Mouse (Mus musculus) fibroblast of lung, adult 2 months (primary cell): ENCODE data around the gene Ly6g5c.

Source experiments
- DNase-seq: peaks from one replicate; pipeline ENCODE4 v3.0.0-alpha.2; 2011; ENCODE audit warnings: low read depth

Gene Ly6g5c

GRCm38 (mm10) chr17:35141971-35142370, 33.9 kb downstream of the Ly6g5c start:
- DNase-seq, result no peak

DNA sequence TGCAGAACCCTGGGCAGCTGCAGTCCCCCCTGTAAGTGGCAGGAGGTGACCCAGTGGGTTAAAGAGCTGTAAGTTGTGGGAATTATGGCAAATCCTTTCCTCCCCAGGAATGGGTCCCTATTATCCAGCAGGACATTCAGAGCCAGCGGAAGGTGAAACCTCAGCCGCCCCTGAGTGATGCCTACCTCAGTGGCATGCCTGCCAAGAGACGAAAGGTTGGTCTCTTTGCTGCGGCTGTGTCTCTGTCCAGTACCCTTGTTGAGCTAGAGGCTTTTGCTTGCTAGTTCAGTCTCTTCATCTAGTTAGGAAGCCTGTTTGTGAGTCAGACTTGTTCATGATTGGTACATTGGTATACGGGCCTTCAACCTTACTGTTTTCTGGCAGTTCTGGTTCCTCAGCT, 38.1 kb downstream of the Ly6g5c start:
- DNase-seq, result no peak

GRCm38 (mm10) chr17:35147348-35147747, 39.3 kb downstream of the Ly6g5c start:
- DNase-seq, result no peak

- no peak for DNase-seq
These were observed 40.0 kb downstream of the Ly6g5c start for GRCm38 (mm10) chr17:35147922-35148639.

DNA sequence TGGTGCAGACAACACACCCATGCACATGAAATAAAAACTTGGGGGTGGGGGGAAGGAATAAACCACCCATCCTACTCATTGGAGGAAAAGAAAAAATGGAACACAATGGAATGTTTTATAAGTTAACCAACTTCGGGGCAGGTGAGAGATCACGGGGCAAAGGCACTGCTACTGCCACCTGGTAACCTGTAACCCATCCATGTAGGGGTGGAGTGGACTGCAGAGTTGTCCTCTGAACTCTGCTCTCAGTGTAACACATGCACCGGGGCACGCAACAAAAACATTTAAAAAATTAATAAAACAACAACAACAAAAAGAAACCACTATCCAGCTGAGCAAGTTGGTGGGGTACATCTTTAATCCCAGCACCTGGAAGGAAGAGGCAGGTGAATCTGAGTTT, 44.0 kb downstream of the Ly6g5c start:
- no peak for DNase-seq

- no peak for DNase-seq
These were observed 45.0 kb downstream of the Ly6g5c start for GRCm38 (mm10) chr17:35153077-35153476.

- DNase-seq, result peak; percentile 50
These were observed 45.9 kb downstream of the Ly6g5c start for GRCm38 (mm10) chr17:35153931-35154330.

DNA sequence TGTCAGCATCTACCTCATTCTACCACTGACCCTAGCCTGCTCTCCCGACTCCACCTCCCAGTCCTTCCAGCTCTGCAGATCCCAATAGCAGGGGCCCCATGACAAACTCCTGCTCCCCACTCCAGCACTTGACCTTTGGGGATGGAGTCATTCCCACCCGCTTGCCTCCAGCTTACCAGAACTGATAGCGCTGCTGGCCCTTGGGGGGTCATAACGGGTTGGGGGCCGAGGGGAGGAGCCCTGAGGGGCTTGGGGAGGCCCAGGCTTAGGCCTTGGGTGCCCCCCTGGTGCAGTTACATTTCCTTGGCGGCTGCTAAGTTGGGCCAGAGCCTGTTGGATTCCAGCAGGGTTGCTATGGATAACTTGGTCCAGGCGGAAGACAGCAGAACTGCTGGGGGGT, 46.5 kb downstream of the Ly6g5c start:
- DNase-seq, result no peak

- no peak for DNase-seq
These were observed 47.4 kb downstream of the Ly6g5c start for GRCm38 (mm10) chr17:35155451-35155850.

DNA sequence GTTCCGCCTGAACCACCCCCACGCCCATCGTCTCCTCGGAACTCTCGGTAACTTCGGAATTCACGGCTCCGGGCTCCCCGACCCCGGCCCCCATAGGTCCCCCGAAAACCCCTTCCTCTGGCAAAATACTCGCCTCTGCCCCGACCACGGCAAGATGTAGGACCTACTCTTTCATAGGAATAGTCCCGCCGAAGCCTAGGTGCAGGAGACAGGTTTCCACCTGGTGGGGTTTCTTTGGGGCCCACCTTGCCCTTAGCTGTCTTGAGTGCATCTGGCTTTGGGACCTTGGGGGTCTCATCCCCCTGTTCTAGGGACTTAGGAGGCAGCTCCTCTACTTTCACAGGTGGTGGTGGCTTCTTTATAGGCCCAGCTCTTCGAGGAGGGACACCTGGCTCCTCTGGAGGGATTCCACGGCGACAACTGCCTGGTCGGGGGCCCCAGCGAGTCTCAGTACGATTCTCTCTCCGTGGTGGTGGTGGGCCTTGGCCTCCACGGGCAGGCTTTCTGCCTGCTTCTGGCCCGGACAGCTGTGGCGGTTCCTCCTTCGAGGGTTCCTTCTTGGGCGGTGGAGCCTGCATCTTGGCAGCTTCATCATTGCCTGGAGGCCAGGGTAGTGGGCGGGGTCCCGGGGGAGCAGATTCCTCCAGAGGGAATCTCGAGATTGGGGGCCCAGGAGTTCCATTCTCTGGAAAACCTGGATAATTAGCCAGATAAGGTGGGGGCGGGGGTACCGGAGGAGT, 48.6 kb downstream of the Ly6g5c start:
- DNase-seq, result no peak

DNA sequence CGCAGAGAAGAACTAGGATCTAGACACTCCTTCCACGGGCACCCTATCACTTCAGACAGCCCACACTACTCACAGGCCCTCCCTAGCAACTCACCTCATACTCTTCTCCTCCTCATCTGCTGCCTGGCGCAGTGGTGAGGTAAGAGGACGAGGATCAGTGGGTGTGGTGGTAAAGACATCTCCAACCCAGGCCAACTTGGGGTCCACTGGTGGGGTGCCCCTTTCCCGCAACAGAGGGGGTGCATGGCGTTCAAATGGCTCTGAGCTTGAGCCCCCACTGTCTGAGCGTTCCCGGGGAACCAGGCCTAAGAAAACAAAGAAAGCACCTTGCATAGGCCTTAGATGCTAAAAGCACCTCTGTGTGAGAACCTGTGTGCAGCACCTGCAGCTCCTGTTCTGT, 49.2 kb downstream of the Ly6g5c start:
- no peak for DNase-seq

- DNase-seq, result no peak
These were observed 49.6 kb downstream of the Ly6g5c start for GRCm38 (mm10) chr17:35157661-35158175.

DNA sequence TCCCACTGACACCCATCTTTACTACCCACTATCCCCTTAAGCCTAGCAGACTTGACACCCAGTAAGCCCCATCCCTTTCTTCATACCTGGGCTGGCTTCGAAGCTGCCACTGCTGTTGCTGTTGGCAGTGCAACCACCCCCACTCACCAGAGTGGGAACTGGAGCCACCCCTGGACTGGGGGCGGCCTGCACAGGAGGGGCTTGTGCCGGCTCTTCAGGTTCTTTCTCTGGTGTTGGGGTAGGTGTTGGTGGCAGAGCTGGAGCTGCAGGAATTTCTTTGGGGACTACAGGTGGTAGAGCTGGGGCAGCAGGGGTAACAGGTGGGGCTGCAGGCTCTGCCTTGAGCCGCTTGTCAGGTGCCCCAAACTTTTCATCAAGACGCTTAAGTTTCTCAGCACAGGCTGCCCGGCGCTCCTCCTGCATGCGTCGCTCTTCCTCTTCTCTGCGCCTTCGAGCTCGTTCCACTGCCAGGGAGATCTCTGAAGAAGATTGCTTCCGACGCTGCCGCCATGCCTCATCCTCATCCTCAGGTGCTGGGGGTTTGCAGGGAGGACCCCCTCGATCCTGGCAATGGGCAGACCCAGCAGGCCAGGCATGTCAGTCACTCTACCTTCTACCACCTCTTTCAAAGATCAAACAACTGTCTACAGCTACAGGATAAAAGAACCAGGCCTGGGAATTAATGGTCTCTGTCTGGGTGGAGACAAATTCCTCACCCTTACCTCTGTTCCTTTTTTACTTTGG, 50.9 kb downstream of the Ly6g5c start:
- no peak for DNase-seq

DNA sequence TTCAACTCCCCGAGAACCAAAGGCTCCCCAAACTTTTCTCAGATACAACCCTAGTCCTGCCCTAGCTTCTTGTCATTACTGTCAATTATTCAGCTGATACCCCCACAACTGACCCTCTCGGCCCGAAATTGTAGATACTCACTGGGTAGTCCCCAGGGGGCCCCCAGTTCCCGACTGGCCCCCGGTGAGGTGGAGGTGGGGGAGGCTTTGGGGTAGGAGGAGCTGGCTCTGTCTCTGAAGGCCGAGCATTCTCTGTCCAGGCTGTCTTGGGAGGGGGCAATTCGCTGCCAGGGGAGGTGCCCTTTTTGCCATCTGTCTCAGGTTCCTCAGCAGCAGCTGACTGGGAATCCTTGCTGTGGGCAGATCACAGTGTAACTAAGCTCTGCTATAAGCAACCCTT, 51.6 kb downstream of the Ly6g5c start:
- DNase-seq, result no peak

GRCm38 (mm10) chr17:35161421-35161820, 53.3 kb downstream of the Ly6g5c start:
- DNase-seq, result no peak
